Mouse (Mus musculus) T-cell, adult 2 months (primary cell): ENCODE measurements around the gene Cpne6.

ENCODE experiments used
- DNase-seq: peaks from one replicate; pipeline ENCODE4 v3.0.0; 2022; ENCODE audit warnings: low spot score

Gene Cpne6

DNA sequence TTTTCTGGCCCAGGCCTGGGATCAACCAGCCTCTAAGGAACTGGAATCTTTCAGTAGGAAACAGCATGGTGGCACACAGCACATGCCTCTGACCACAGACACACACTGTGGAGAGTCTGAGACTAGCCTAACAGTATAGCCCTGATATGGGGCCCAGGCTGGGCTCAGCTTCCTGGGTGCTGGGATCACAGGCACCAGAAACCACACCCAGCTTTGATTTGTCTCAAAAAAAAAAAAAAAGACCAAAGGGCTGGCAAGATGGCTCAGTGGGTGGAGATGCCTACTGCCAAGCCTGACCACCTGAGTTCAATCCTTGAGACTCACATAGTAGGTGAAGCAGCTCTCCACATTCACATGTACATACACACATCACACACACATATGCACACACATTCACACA, 44.4 kb downstream of the Cpne6 start:
- no peak for DNase-seq

DNA sequence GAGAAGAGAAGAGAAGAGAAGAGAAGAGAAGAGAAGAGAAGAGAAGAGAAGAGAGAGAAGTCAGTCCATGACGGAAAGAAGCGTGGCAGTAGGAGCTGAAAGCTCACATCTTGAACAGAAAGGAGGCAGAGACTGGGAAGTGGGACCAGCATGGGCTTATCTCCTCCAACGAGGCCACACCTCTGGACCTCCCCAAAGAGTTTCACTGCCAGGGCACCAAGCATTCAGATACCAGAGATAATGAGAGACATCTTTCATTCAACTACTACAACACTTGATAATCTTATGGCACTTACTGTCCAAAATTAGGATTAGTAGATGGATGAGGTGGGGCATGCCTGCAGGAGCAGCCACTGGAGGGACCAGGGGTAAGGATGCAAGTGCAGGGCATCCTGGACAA, 45.5 kb downstream of the Cpne6 start:
- DNase-seq = no peak

DNA sequence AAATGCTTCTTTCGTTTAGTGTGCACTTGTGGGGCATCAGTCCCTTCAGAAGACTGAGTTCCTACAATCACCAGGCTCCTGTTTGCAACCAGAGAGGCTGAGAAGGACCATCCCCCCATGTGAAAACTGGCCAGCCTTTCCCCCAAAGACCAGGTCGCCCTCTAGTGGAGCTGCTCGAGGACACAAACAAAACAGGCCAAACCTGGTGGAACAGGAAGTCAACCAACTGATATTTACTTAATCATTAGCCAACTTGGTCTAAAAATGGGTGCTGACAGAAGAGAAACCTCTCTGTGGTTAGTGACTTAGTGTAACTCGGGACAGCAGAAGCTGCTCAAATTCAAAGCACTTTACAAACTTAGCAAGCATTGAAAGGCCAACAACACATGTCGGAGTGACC, 46.8 kb downstream of the Cpne6 start:
- peak; percentile 65 for DNase-seq

DNA sequence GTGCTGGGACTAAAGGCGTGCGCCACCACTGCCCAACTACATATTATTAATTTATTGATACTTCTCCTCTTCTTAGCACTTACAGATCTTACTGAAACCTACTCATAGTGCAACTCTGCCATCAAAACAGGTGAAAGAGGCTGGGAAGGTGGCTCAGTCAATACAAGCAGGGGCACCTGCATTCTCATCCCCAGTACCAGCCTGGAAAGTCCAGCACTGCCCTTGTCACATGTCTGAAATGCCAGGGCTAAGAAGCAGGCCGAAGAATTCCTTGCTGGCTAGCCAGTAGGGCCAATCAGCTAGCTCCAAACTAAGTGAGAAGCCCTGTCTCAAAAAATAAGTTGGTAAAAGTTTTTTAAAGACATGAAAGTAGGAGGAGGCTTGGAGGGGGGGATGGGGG, 47.3 kb downstream of the Cpne6 start:
- no peak for DNase-seq

DNA sequence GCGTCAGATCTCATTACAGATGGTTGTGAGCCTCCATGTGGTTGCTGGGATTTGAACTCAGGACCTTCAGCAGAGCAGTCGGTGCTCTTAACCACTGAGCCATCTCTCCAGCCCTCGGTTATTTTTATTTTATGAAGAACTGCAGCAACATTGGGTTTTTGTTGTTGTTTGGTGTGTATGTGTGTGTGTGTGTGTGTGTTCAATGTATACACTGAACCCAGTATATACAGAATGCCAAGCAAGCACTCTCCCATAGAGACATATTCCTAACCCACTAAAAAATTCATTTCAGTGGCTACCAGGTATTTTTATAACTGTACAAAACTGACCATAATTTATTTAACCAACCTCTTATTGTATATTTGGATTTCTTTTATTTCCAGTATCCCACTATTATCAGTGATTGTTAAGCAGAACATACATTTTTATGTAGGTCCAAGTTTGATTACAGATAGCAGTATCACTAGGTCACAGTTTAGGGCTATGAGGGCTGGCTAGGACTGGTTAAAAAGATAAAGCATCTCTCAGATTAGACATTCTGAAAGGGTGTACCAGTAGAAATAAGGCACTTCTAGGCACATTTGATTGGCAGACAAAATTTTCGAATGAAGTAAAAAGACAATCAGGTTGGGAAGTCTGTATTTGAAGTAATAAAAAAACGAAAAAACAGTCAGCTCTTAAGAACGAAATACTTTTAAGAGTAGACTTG, 48.6 kb downstream of the Cpne6 start:
- DNase-seq = no peak

DNA sequence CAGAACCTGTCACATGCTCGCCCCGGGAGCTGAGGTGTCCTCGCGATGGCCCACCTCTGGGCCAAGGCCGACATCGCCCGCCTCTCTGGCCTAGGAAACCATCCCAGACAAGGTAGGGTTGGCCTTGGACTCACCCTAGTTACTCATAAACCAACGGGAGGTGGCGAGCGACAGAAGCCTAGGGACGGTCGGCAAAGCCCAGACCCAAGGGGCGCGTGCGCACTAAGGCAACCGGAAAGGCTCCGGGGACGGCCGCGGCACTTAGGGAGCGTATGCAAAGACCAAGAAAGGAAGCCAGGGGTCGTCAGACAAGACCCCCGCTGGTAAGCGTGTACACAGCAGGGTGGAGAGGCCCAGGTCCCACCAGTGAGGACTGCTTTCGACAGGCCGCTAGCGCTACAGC, 49.6 kb downstream of the Cpne6 start, which contains the start of gene Dcaf11:
Gene Dcaf11 (plus strand): TSS at position 208 of the 403 bp plus-strand sequence.
- DNase-seq = peak; percentile 80

DNA sequence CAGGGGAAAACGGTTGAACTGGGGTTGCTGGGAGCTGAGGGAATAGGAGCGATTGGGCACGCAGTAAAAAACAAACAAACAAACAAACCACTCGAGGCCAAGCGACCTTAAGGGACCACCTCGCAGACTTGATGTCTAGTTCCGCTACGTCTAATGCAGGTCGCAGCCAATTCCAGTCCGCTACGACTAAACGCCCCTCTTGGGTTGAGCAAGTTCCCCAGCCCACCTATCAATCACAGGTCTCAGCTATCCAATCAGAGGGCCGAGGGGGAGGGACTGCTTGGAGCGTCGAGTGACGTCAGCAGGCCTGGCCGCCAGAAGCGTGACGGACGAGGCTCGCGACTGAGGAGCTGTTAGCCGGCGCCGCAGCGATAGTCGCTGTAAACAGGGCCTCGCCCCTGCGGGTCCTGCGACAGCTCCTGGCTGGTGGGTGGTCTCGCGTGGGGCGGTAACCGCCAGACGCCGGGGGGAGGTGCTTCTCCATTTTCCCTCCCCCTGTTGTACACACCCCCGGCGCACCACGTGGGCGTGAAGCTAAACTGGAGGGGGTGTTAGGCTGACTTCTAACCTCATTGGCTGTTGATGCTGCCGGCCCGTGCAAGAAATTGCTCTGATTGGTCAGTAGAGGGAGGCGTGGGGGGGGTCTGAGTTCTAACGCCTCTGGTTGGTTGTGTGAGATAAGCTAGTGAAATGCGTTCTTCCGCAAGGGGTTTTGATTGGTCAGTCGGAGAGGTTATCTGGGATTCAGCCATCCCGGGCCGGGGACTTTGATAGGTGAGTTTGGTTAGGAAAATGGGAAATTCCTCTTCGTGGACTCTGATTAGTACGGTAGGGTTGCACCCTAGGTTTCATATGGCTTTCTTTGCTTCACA, 50.2 kb downstream of the Cpne6 start, which contains the start of gene A730061H03Rik:
Gene A730061H03Rik (minus strand): TSS at position 205 of the 872 bp plus-strand sequence.
- peak; percentile 98 for DNase-seq

DNA sequence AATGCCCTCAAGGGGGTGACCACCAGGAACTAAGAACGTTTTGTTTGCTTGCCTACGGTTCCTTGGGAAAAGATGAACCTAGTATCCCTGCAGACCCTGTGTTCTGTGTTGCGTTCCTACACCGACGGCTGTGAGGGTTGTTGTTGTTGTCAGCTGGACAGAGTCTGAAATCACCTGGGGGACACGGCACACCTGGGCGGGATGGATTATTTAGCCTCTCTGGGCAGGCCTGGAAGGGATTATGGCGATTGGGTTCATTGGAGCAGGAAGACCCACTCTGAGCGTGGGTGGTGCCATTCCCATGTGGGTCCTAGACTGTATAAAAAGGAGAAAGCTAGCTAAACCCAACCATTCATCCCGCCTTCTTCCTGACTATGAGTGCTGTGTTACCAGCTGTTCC, 51.6 kb downstream of the Cpne6 start:
- DNase-seq = no peak

DNA sequence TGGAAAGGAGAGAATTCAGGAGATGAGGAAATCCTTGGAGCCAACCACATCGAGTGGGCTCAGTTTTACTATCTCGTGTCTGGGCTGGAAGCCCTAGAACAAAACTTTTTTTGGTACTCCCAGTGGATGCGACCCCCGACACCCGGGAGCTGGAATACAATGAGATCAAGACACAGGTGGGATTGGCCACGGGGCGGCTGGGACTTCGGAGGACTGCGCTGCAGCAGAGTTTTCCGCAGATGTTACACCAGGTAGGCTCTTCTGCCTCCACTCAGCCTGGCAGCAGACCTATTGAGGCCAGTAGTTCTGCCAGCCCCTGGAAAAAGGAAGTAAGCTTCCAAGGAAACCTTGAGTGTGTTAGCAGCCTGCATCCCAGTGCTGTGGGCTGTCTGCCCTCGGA, 53.0 kb downstream of the Cpne6 start:
- DNase-seq = no peak

DNA sequence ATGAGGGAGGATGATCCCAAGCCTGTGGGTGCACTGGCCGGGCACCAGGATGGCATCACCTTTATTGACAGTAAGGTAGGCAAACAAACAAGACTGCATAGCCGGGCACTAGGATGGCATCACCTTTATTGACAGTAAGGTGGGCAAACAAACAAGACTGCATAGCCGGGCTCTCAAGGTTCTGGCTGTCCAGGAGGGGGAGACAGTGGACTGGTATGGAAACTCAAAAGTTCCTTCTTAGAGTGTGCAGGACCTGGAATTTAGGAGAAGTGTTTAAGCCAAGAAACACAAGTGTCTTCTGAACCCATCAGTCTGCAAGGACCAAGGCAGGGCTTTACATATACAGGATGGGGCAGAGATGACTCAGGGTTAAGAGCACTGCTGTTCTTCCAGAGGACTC, 55.5 kb downstream of the Cpne6 start:
- no peak for DNase-seq
